Mouse (Mus musculus): ENCODE measurements around the gene Naaladl2. TPM values are rescaled to one million over a fixed set of nuclear protein-coding genes. Genes with fewer than 3 reads are reported as not detected.

Naaladl2 gene
- total RNA-seq (2023), result not detected

GRCm38 (mm10) chr3:25143555-25144311, at the start of gene Naaladl2:
TSS of gene Naaladl2 (minus strand) at chr3:25144261.

